Mouse (Mus musculus): Measurements from ENCODE around the gene Ppp1r14a.
A peak's percentile ranks its signal among the peaks of the same experiment; 100 is the strongest.

DNA sequence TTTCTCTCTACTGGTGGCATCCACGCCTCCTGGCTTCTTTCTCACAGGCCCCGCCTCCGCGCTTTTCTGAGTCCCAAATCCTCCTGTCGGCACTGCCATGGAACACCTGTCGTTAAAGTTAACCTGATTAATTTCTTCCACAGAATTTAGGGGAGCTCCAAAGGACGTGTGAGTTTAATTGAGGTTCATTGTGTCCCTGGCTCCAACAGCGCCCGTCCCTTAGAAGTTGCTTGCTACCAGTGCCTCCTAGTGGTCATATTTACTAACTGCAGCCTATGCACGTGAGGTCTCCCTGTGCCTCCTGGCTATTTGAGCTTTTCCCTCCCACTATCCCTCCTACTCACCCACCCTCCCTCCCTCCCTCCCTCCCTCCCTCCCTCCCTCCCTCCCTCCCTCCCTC lies 7.9 kb downstream of the Ppp1r14a start:
- TF ChIP-seq CTCF (conservative IDR thresholded peaks at IDR 0.05; ENCODE audit: low read length) (peak; percentile 78), POU5F1 (IDR thresholded peaks at IDR 0.05; ENCODE audit: borderline replicate concordance, low read length) (no peak)

All from E14TG2a.4 (cell line).